Mouse (Mus musculus): ENCODE results near the gene 1700020N01Rik. TPM values are rescaled to one million over a fixed set of nuclear protein-coding genes. Genes with fewer than 3 reads are reported as not detected.

Gene 1700020N01Rik
- polyA plus RNA-seq, 1 experiment: not detected

GRCm38 (mm10) chr10:21659576-21660246 is 66.8 kb downstream of the 1700020N01Rik start:
- H3K4me3 ChIP-seq (replicated peaks; ENCODE audit: control insufficient read depth, low read depth, low read length): no peak overlapping the region
- no peak for TF ChIP-seq CTCF (IDR thresholded peaks at IDR 0.05; ENCODE audit: control insufficient read depth, insufficient read depth, low read length)
- TF ChIP-seq POLR2A (IDR thresholded peaks at IDR 0.05; ENCODE audit: borderline replicate concordance, control insufficient read depth, low read depth, low read length): no peak
- no peaks in the 10 kb centered on the region for H3K4me1 ChIP-seq (ENCODE audit: control insufficient read depth, insufficient read depth, low read length)
- WGBS: 76% methylated on average over 8 of the region's 8 CpGs
- H3K27ac ChIP-seq (ENCODE audit: control insufficient read depth, insufficient read depth, low read depth, low read length, poor library complexity): no peak overlapping the region

- no peak for TF ChIP-seq CTCF (IDR thresholded peaks at IDR 0.05; ENCODE audit: control insufficient read depth, insufficient read depth, low read length)
- no peak for TF ChIP-seq POLR2A (IDR thresholded peaks at IDR 0.05; ENCODE audit: borderline replicate concordance, control insufficient read depth, low read depth, low read length)
- Histone ChIP-seq H3K4me1 (ENCODE audit: control insufficient read depth, insufficient read depth, low read length) (no peaks in the 10 kb centered on the region; the same call in 1 of the 2 replicates), H3K27ac (ENCODE audit: control insufficient read depth, insufficient read depth, low read depth, low read length, poor library complexity) (no peak overlapping the region), H3K4me3 (replicated peaks; ENCODE audit: control insufficient read depth, low read depth, low read length) (no peak overlapping the region)
- whole genome bisulfite sequencing: 33% methylated on average over 17 of the region's 17 CpGs
Measured at GRCm38 (mm10) chr10:21668976-21669375, 76.0 kb downstream of the 1700020N01Rik start.

GRCm38 (mm10) chr10:21669750-21670161 is 76.8 kb downstream of the 1700020N01Rik start:
- H3K4me1 ChIP-seq (ENCODE audit: control insufficient read depth, insufficient read depth, low read length): no peaks in the 10 kb centered on the region; the same call in 1 of the 2 replicates

GRCm38 (mm10) chr10:21670168-21670567 is 77.2 kb downstream of the 1700020N01Rik start:
- Histone ChIP-seq H3K4me3 (replicated peaks; ENCODE audit: control insufficient read depth, low read depth, low read length) (no peak overlapping the region), H3K4me1 (ENCODE audit: control insufficient read depth, insufficient read depth, low read length) (no peaks in the 10 kb centered on the region; the same call in 1 of the 2 replicates), H3K27ac (ENCODE audit: control insufficient read depth, insufficient read depth, low read depth, low read length, poor library complexity) (no peak overlapping the region)
- WGBS: 54% methylated on average over 5 of the region's 5 CpGs
- no peak for TF ChIP-seq CTCF (IDR thresholded peaks at IDR 0.05; ENCODE audit: control insufficient read depth, insufficient read depth, low read length)
- TF ChIP-seq POLR2A (IDR thresholded peaks at IDR 0.05; ENCODE audit: borderline replicate concordance, control insufficient read depth, low read depth, low read length): no peak

More at GRCm38 (mm10) chr10:21669750-21670161, 76.8 kb downstream of the 1700020N01Rik start:
- WGBS: 24% methylated on average over 11 of the region's 11 CpGs
- Histone ChIP-seq H3K4me3 (replicated peaks; ENCODE audit: control insufficient read depth, low read depth, low read length) (no peak overlapping the region), H3K27ac (ENCODE audit: control insufficient read depth, insufficient read depth, low read depth, low read length, poor library complexity) (no peak overlapping the region)
- TF ChIP-seq POLR2A (IDR thresholded peaks at IDR 0.05; ENCODE audit: borderline replicate concordance, control insufficient read depth, low read depth, low read length) (no peak), CTCF (IDR thresholded peaks at IDR 0.05; ENCODE audit: control insufficient read depth, insufficient read depth, low read length) (no peak)

Other genes with a start within 250 kb of the 1700020N01Rik start
- gene Aldh8a1, start 215.9 kb upstream of the 1700020N01Rik start, polyA plus RNA-seq (2011; ENCODE audit: insufficient read depth, insufficient read length, low replicate concordance, missing spikeins): 0.57 and 2.4 TPM in 2 replicates

Data from bone marrow, adult 2 months (tissue).